Mouse (Mus musculus) megakaryocyte, embryonic 14.5 days (primary cell): ENCODE measurements around the gene Palm3. TPM values are rescaled to one million over a fixed set of nuclear protein-coding genes. Genes with fewer than 3 reads are reported as not detected.

Experiments
- H3K27me3 ChIP-seq: replicated peaks from 2 replicates; pipeline ENCODE3; 2012; ENCODE audit warnings: inconsistent platforms
- H3K36me3 ChIP-seq: replicated peaks from 2 replicates; pipeline ENCODE3; 2012; ENCODE audit warnings: low read length, inconsistent platforms, mixed read lengths
- H3K4me1 ChIP-seq: 2 replicates; pipeline ENCODE4 v1.6.1; 2012; ENCODE audit warnings: inconsistent platforms
- H3K4me3 ChIP-seq: replicated peaks from 2 replicates; pipeline ENCODE3; 2012; ENCODE audit warnings: moderate library complexity, mild to moderate bottlenecking, inconsistent platforms
- H3K9me3 ChIP-seq: 2 replicates; pipeline ENCODE4 v1.6.1; 2012; ENCODE audit warnings: inconsistent platforms
- FLI1 ChIP-seq: IDR thresholded peaks from 2 replicates; pipeline ENCODE4 v1.6.1; 2012; ENCODE audit warnings: low read length, inconsistent platforms, mixed read lengths
- GATA1 ChIP-seq: IDR thresholded peaks from 3 replicates; pipeline ENCODE4 v1.6.1; 2012; ENCODE audit warnings: mixed read lengths, low read length, inconsistent platforms, borderline replicate concordance
- polyA plus RNA-seq: library from polyadenylated mRNA; stranded (reverse); fragments of >175 nt; gene quantifications from 2 replicates; pipeline ENCODE4 v1.2.3, GENCODE M21; 2012; ENCODE audit warnings: low replicate concordance; ENCODE audit not compliant: insufficient read depth

The Palm3 gene
- polyA plus RNA-seq, 1 experiment: not detected

DNA sequence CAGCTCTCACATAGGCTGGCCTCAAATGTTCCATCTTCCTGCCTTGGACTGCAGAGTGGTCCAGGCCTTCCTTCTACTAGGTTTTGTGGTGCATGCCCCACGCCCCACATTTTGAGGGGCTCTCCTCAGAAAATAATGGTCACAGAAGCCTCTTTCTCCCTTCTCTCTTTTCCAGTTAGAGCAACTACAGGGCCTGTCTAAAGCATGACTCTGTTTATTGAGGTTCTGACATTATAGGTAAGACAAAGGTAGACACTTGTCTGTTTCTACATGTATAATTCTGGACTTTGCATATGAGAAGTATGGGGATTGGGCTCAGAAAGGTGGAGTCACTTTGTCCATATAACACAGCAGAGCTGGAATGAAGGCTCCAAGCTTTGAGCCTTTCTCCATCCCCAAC, 43.8 kb downstream of the Palm3 start, which contains the start of gene Gm10643:
Gene Gm10643, minus strand, starts transcription at position 101 of the 400 bp plus-strand sequence.
- Histone ChIP-seq H3K27me3 (no peaks in the 10 kb centered on the region), H3K9me3 (0 out of 2 replicates have a peak, but pooled peaks cover 4% of the 10 kb centered on the region), H3K36me3 (no peaks in the 10 kb centered on the region), H3K4me3 (peak within 1 kb of the TSS; percentile 93), H3K4me1 (peaks cover 58% of the 10 kb centered on the region)
- TF ChIP-seq GATA1: no peak
- no peak for TF ChIP-seq FLI1

DNA sequence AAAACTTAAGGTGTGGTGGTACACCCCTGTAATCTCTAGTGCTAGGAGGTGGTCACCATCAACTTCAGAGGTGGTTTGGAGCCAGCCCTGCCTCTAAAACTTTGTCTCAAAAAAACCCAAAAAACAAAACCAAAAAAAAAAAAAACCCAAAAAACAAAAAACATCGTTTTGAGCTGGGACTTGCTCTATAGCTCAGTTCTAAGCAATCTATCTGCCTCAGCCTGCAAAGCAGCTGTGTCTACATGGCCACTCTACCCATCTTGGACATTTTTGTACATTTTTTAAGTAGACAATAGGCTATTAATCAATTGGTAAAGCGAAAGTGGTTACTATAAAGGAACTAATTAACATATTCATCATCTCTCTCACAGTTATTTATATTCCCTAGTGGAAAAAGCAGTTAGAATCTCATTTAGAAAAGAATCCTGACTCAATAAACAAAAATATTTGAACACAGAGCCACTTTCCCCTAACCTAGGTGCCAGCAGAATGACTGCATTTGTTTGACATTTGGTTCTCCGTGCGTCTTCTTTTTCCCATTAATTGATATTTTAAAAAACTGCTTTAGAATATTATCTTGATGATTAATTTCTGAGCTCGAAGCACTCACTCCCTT, 44.3 kb downstream of the Palm3 start:
- H3K27me3 ChIP-seq: no peaks in the 10 kb centered on the region
- TF ChIP-seq FLI1 (no peak), GATA1 (no peak)
- peaks cover 63% of the 10 kb centered on the region for H3K4me1 ChIP-seq
- peak overlapping the region; percentile 93 for H3K4me3 ChIP-seq
- 0 out of 2 replicates have a peak, but pooled peaks cover 4% of the 10 kb centered on the region for H3K9me3 ChIP-seq
- H3K36me3 ChIP-seq: no peaks in the 10 kb centered on the region

DNA sequence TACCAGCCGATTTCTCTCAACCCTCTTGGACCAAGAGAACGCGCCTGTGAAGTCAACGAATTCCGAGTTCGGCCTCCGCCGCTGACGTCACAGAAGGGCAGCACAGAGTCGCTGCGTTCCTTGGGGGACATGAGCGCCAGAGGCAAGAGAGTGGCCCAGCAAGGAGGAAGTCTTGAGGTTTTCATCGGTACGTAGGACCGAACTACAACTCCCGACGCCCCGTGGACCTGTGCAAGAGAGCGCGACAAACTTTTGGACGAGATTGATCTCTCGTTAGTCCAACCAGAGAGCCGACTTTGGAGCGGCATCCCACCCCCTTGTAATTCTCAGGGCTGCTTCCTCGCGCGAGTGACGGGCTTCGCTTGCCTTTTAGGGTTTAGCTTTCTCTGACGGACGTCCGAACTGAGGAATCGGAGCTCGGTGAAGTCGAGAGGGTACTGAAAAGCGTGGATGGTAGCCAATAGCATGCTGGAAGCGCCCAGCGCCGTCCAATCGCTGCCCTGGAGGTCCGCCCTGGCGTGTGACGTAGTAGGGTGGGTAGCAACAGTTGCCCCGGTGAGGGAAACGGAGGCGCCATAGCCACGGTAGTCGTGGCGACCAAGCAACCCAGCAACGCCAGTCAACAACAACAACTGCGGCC, 45.1 kb downstream of the Palm3 start, which contains the start of gene Rfx1:
Gene Rfx1, plus strand, starts transcription at position 544 of the 640 bp plus-strand sequence.
- TF ChIP-seq FLI1 (no peak), GATA1 (no peak)

DNA sequence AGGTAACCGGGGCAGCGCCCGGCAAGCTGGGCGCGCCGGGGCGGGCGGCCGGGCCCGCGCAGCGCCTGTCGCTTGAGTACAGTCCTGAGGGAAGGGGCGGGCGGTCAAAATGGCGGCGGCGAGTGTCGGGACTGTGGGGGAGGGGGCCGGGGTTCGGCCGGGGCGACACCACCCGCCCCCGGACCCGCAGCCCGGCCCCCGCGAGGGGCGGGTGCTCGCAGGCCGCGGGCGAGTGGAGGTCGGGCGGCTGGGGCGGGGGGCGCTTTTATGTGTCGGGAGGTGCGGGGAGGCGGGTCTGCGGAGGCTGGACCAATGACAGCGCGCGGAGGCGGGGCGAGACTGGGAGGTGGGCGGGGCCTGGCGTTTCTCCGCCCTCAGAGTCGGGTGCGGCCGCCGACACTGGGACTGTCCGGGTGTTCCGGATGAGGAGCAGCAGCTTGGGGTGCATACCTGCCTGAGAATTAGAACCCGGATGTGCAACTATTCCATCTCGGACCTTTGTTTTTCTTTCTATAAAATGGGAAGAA, 45.8 kb downstream of the Palm3 start:
- Histone ChIP-seq H3K27me3 (no peaks in the 10 kb centered on the region), H3K4me3 (peak overlapping the region; percentile 93), H3K36me3 (peaks cover 3% of the 10 kb centered on the region), H3K4me1 (peaks cover 78% of the 10 kb centered on the region), H3K9me3 (no peaks in the 10 kb centered on the region)
- no peak for TF ChIP-seq GATA1

More for the DNA sequence above, 45.1 kb downstream of the Palm3 start, which contains the start of gene Rfx1:
- Histone ChIP-seq H3K27me3 (no peaks in the 10 kb centered on the region), H3K9me3 (0 out of 2 replicates have a peak, but pooled peaks cover 4% of the 10 kb centered on the region), H3K4me1 (peaks cover 71% of the 10 kb centered on the region), H3K36me3 (no peaks in the 10 kb centered on the region), H3K4me3 (peak within 1 kb of the TSS; percentile 93)

DNA sequence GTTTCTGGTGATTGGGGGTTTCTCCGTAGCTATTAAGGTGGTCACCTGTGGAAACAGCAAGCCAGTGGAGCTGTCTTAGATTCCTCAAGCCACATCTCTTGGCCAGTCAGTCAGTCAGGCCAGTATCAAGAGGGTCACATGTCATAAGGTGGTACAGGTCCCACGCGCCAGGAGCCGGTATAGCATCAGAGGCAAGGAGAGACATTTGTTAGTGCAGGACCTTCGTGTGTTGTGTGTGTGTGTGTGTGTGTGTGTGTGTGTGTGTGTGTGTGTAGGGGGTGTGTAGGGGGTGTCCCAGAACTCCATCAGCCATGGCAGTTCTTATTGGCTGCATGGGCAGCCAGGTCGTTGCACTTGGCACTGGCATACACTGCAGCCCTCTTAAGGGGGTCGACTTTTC, 46.6 kb downstream of the Palm3 start:
- Histone ChIP-seq H3K4me3 (peak overlapping the region; percentile 93), H3K27me3 (no peaks in the 10 kb centered on the region), H3K9me3 (no peaks in the 10 kb centered on the region), H3K36me3 (peaks cover 7% of the 10 kb centered on the region), H3K4me1 (peaks cover 82% of the 10 kb centered on the region)
- TF ChIP-seq FLI1 (no peak), GATA1 (no peak)

DNA sequence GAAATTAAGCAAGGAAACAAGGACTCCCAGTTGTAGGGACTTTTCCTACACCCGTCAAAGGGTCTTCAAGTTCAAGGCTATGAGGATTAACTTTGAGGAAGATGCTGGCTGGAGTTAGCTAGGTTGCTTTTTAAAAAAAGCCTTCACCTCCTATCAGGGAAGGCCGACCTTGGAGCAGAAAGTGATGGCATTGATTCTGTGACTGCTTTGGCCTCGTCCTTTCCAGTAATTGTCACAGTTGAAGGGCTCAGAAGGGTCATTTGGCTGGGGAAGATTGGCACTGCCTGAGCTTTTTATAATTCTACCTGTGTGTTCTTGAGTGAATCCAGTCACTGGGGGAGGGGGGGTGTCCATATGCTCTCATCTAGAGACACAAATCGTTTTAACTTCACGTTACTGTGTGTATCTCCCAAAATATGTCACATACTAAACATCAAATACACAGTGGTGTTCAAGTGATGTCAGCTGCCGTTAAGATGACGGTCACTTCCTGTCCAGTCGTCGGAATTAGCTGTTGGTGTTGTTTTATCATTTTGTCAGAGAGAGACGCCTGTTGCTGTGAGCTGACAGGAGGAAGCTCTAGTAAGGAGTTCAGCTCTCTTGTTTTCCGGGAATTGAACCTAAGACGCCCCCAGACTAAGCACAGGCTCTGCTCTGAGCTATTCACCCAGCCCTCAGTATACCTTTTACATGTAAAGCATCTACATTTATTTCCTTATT, 47.2 kb downstream of the Palm3 start:
- TF ChIP-seq GATA1: no peak
- no peak for TF ChIP-seq FLI1

DNA sequence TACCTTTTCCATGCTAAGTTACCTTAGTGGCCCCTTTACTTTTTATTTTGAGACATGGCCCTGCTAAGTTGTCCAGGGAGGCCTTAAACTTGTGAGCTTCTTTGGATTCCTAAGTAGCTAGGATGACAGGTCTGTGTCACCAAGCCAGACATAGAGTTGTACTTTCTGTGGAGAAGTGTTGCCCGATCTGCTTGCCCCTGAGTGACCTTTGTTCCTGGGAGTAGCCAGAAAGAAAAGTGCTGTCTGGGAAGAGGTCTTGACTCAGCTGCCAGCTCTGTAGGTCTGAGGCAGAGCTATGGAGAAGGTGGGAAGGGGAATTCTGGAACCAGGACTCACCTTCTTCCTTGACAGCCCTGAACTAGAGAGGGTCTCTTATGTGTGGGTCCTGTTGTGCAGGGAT, 47.9 kb downstream of the Palm3 start:
- no peak for TF ChIP-seq FLI1
- no peak for TF ChIP-seq GATA1
- Histone ChIP-seq H3K36me3 (peaks cover 11% of the 10 kb centered on the region), H3K4me3 (peak overlapping the region; percentile 62), H3K9me3 (no peaks in the 10 kb centered on the region), H3K27me3 (no peaks in the 10 kb centered on the region), H3K4me1 (peaks cover 83% of the 10 kb centered on the region)

More for the DNA sequence above, 47.2 kb downstream of the Palm3 start:
- H3K27me3 ChIP-seq: no peaks in the 10 kb centered on the region
- peaks cover 83% of the 10 kb centered on the region for H3K4me1 ChIP-seq
- H3K4me3 ChIP-seq: peak overlapping the region; percentile 93
- H3K36me3 ChIP-seq: peaks cover 7% of the 10 kb centered on the region
- H3K9me3 ChIP-seq: no peaks in the 10 kb centered on the region

DNA sequence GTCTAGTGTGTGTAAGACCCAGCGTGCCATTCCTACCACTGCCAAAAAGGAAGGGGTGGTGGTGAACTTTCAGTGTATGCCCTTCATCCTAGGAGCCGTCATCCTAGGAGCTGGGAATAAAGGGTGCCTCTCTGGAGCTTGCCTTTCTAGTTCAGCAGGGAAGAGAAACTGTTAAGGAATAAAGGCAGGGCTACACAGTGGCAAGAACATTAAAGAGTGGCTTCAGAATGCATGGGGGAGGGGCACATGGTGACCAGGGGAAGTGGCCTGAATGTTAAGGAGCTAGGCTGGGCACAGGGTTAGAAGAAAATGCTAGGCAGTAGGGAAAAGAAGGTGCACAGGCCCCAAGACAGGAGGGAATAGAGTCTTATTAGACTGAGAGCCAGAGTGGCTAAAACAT, 48.5 kb downstream of the Palm3 start:
- Histone ChIP-seq H3K4me1 (peaks cover 82% of the 10 kb centered on the region), H3K9me3 (no peaks in the 10 kb centered on the region), H3K27me3 (no peaks in the 10 kb centered on the region), H3K4me3 (peak overlapping the region; percentile 40), H3K36me3 (peaks cover 17% of the 10 kb centered on the region)
- no peak for TF ChIP-seq GATA1
- no peak for TF ChIP-seq FLI1

DNA sequence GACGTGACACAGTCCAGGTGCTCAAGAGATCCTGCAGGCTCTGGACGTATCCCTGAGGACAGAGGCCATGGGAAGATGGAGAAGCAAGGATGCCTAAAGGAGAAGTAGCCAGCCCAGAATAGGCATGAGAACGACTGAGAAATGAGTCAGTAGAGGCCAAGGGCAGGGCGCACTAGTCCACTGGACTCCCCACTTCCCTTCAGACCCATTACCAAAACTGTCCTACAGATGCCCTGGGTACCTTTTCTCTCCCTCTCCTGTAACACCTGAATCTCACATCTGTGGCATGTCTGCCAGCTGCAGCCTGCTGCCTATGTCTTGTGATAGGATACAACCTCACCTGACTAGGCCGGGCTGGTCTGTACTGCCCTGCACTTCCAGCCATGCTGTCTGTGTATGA, 49.0 kb downstream of the Palm3 start:
- no peak for TF ChIP-seq GATA1
- no peak for TF ChIP-seq FLI1
- peaks cover 82% of the 10 kb centered on the region for H3K4me1 ChIP-seq
- no peaks in the 10 kb centered on the region for H3K27me3 ChIP-seq
- no peaks in the 10 kb centered on the region for H3K9me3 ChIP-seq
- H3K4me3 ChIP-seq: peak overlapping the region; percentile 40
- peaks cover 22% of the 10 kb centered on the region for H3K36me3 ChIP-seq

DNA sequence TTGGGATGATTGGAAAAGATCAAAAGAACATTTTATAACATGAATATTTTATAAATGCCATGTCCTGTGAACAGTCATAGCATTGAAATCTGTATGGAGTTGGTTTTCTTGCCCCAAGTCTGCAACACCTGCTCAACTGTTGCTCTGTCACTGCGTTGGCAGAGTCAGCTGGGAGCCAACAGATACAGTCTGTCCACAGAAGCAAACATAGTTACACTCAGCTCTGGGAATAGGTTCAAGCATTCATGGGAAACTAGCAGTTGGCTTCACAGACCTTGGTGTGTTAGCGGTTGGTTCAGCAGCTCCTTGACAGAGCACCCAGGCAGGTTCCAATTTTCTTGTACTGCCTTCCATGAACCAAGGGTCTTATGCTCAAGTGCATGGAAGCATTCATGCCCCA, 49.4 kb downstream of the Palm3 start:
- no peaks in the 10 kb centered on the region for H3K27me3 ChIP-seq
- TF ChIP-seq GATA1: no peak
- no peak for TF ChIP-seq FLI1
- no peak overlapping the region for H3K4me3 ChIP-seq
- H3K36me3 ChIP-seq: peaks cover 26% of the 10 kb centered on the region
- H3K9me3 ChIP-seq: no peaks in the 10 kb centered on the region
- peaks cover 82% of the 10 kb centered on the region for H3K4me1 ChIP-seq
